Mouse (Mus musculus): ENCODE measurements at regions not wholly inside any gene's neighbourhood (a gene's known extent, or its start where the extent isn't known, plus 50 kb on each side); places are given as distances from the start of the nearest gene placed in this dataset.

DNA sequence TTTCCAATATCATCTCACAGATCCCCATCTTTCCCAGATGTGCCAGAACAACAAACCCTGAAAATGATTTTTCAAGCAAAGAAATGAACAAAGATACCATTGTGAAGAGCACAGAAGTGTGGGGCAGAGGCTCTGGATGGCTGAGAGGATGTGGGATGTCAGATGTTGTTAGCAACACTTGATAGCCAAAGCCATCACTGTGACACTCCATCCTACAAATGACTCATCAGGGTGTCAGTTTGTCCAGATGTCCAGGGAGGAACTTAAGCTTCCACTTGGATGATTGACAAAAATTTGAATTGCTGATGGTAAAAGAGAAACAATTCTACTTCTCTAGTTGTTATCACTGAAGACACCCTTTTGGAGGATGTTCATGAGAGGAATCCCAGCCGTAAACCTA is 155.8 kb upstream of the Rad23b start:
- Histone ChIP-seq H3K36me3 (ENCODE audit: control insufficient read depth, insufficient read depth) (no peaks in the 10 kb centered on the region), H3K9me3 (ENCODE audit: control insufficient read depth) (no peaks in the 10 kb centered on the region), H3K27ac (ENCODE audit: low read depth, low read length) (no peak overlapping the region), H3K4me3 (ENCODE audit: low read depth, low read length) (no peak overlapping the region), H3K4me1 (replicated peaks; ENCODE audit: control insufficient read depth, insufficient read depth, low read length) (no peaks in the 10 kb centered on the region), H3K9ac (ENCODE audit: low read depth, low read length) (no peak overlapping the region), H3K27me3 (replicated peaks; ENCODE audit: control insufficient read depth, insufficient read depth, low read length) (no peaks in the 10 kb centered on the region), H3K4me2 (replicated peaks; ENCODE audit: low read depth) (no peak overlapping the region)
- 93% methylated on average over 1 of the region's 1 CpGs for WGBS
- no peak for ATAC-seq
- no peak for TF ChIP-seq CTCF (IDR thresholded peaks at IDR 0.05; ENCODE audit: low read depth)

DNA sequence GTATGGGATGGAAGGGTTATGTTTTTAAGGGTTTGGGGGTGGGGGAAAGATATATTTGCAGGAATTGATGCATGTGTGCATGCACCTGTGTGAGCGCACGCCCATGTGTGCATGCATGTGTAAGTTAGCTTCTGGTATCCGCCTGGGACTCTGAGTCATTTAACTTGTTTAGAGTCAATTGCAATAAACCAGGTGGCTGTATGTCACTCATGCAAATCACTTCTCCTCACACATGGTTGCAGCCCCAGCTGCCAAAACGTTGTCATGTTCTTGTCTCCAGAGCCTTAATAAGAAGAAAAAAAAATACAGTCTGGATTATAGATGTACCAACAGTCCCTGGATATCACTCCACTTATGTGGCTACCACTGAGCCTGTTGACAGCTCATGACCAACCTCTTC is 155.3 kb upstream of the Rad23b start:
- no peak overlapping the region for H3K4me2 ChIP-seq (replicated peaks; ENCODE audit: low read depth)
- H3K36me3 ChIP-seq (ENCODE audit: control insufficient read depth, insufficient read depth) = no peaks in the 10 kb centered on the region
- no peaks in the 10 kb centered on the region for H3K4me1 ChIP-seq (replicated peaks; ENCODE audit: control insufficient read depth, insufficient read depth, low read length)
- H3K4me3 ChIP-seq (ENCODE audit: low read depth, low read length) = no peak overlapping the region
- H3K9me3 ChIP-seq (ENCODE audit: control insufficient read depth) = no peaks in the 10 kb centered on the region
- H3K27me3 ChIP-seq (replicated peaks; ENCODE audit: control insufficient read depth, insufficient read depth, low read length) = no peaks in the 10 kb centered on the region
- no peak for ATAC-seq
- no peak overlapping the region for H3K9ac ChIP-seq (ENCODE audit: low read depth, low read length)
- H3K27ac ChIP-seq (ENCODE audit: low read depth, low read length) = no peak overlapping the region
- 89% methylated on average over 4 of the region's 4 CpGs for WGBS
- no peak for TF ChIP-seq CTCF (IDR thresholded peaks at IDR 0.05; ENCODE audit: low read depth)

DNA sequence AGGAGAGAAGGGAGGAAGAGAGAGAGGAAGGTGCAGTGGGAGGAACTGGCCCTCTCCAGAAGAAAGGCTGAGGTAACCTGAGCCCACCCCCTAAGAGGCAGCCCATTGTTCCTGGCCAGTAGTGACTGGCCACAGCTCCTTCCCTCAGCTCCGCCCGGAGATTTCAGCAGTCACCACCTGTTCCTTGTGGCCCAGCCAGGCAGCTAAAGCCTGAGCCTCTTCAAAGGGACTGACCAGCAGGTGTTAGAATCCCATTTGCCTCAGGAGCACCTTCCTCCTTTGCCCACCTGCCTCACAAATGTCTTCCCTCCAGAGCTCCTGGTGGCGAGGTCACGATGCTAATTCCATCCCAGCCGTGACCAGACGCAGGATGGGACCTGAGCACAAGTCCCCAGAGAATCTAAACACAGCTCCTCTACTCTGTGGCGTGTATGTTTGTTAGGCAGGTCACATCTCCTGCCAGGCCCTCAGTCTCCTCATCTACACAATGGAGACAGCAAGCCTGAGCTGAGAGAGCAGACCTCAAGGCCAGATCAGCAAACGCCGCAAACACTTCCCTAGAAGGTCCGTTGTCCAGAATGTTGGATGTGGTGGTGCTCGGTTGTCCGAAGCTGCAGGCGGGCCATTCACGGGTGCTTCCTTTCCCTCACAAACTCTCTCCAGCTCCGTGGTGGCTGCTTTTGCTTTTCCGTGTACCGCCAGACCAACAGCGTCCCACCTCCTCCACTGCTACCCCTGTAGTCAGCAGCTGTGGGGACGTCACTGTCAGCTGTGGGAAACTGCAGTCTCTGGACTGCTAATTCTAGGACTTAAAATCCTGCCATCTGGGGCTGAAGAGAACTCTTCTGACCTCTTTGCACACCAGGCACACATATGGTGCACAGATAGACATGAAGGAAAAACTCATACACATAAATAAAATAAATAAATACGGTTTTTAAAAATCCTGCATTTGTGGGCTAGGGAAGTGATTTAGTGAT is 145.8 kb upstream of the Rad23b start:
- Histone ChIP-seq H3K4me1 (replicated peaks; ENCODE audit: control insufficient read depth, insufficient read depth, low read length) (no peaks in the 10 kb centered on the region), H3K9ac (ENCODE audit: low read depth, low read length) (no peak overlapping the region), H3K27ac (ENCODE audit: low read depth, low read length) (no peak overlapping the region), H3K9me3 (ENCODE audit: control insufficient read depth) (no peaks in the 10 kb centered on the region), H3K27me3 (replicated peaks; ENCODE audit: control insufficient read depth, insufficient read depth, low read length) (no peaks in the 10 kb centered on the region), H3K36me3 (ENCODE audit: control insufficient read depth, insufficient read depth) (no peaks in the 10 kb centered on the region), H3K4me3 (ENCODE audit: low read depth, low read length) (no peak overlapping the region), H3K4me2 (replicated peaks; ENCODE audit: low read depth) (no peak overlapping the region)
- whole genome bisulfite sequencing = 57% methylated on average over 20 of the region's 20 CpGs
- no peak for TF ChIP-seq CTCF (IDR thresholded peaks at IDR 0.05; ENCODE audit: low read depth)
- no peak for ATAC-seq

DNA sequence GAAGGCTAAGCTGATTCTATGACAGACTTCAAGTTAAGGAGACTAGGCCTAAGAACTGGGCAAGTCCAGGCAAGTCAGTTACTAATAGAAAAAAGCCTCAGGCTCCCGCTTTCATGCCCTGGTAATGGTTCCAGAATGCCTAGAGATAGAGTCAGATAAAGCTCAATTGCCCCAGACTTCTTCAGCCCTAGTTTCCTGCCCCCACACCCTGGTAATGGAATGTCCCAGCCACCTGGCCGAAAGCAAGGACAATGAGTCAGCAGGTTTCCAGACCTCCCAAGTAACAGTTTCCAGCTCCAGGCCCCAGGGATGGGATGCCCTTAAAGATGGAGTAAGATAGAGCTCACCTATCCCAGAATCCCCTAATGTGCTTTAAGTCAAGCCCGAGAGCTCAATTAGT is 143.6 kb upstream of the Rad23b start:
- no peak overlapping the region for H3K27ac ChIP-seq (ENCODE audit: low read depth, low read length)
- TF ChIP-seq CTCF (IDR thresholded peaks at IDR 0.05; ENCODE audit: low read depth) = no peak
- no peak overlapping the region for H3K4me2 ChIP-seq (replicated peaks; ENCODE audit: low read depth)
- H3K9ac ChIP-seq (ENCODE audit: low read depth, low read length) = no peak overlapping the region
- H3K4me1 ChIP-seq (replicated peaks; ENCODE audit: control insufficient read depth, insufficient read depth, low read length) = no peaks in the 10 kb centered on the region
- no peaks in the 10 kb centered on the region for H3K27me3 ChIP-seq (replicated peaks; ENCODE audit: control insufficient read depth, insufficient read depth, low read length)
- 91% methylated on average over 3 of the region's 3 CpGs for WGBS
- ATAC-seq = no peak
- H3K36me3 ChIP-seq (ENCODE audit: control insufficient read depth, insufficient read depth) = no peaks in the 10 kb centered on the region
- H3K9me3 ChIP-seq (ENCODE audit: control insufficient read depth) = no peaks in the 10 kb centered on the region
- no peak overlapping the region for H3K4me3 ChIP-seq (ENCODE audit: low read depth, low read length)

DNA sequence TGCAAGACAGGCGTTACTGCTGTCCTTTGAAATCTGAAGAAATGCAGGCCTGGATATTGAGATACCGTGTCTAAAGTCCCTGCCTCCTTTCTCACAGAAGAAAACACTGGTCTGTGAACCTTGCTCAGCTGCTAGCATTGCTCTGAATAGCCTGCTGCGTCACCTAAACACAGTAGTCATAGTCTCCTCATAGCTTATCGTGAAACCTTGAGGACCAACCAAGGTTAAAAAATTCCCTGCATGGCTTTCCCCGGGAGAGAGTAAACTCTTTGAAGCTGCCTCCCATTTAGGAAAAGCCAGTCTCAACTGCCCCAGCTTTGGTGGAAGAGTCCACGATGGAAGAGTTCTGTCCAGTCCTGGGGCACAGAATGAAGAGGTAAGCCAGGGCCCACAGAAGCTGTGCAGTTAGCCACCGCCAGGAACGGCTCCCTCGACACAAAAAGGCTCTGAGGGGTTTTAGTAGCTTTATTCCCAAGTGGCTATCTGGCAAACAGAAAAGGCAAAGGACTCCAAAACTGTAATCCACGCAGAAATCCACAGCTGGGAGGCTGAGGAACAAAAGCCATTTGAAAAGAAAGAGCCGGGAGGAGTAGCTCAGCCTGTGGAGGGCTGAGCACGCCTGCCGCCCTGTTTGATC is 142.0 kb upstream of the Rad23b start:
- Histone ChIP-seq H3K9ac (ENCODE audit: low read depth, low read length) (no peak overlapping the region), H3K4me1 (replicated peaks; ENCODE audit: control insufficient read depth, insufficient read depth, low read length) (no peaks in the 10 kb centered on the region), H3K27ac (ENCODE audit: low read depth, low read length) (no peak overlapping the region), H3K27me3 (replicated peaks; ENCODE audit: control insufficient read depth, insufficient read depth, low read length) (no peaks in the 10 kb centered on the region), H3K4me3 (ENCODE audit: low read depth, low read length) (no peak overlapping the region), H3K36me3 (ENCODE audit: control insufficient read depth, insufficient read depth) (no peaks in the 10 kb centered on the region), H3K9me3 (ENCODE audit: control insufficient read depth) (no peaks in the 10 kb centered on the region), H3K4me2 (replicated peaks; ENCODE audit: low read depth) (no peak overlapping the region)
- 51% methylated on average over 13 of the region's 13 CpGs for WGBS
- TF ChIP-seq CTCF (IDR thresholded peaks at IDR 0.05; ENCODE audit: low read depth) = no peak
- ATAC-seq = 0 out of 2 replicates have a peak, but pooled peaks have one; percentile 57

All from intestine, postnatal 0 days (tissue).